ENCODE assay signal across 33 mouse cellular contexts in genomic region chr16:56867591-56867990, GRCm38 (mm10). TPM values are rescaled to one million over a fixed set of nuclear protein-coding genes. Genes with fewer than 3 reads are reported as not detected.
DNase-seq lines count a peak whose midpoint lies in the region; ATAC-seq and TF ChIP-seq lines count a peak whose summit lies in the region.
"Had no signal": no experiment of that assay in that cellular context is flagged by ENCODE, and none has a peak within 500 bp of the region (broad histone marks: within the 10 kb centered on the region; RNA-seq: fewer than 3 reads in every experiment).

No protein-coding gene starts in this region.

- H3K36me3 ChIP-seq in forebrain, postnatal 0 days (ENCODE audit: insufficient read depth): no peaks in the 10 kb centered on the region
- H3K36me3 ChIP-seq in forebrain, embryonic 12.5 days (replicated peaks): no peaks in the 10 kb centered on the region
- no peaks in the 10 kb centered on the region for H3K36me3 ChIP-seq in ES-Bruce4 (ENCODE audit: control insufficient read depth, insufficient read depth, low read length, poor library complexity, severe bottlenecking)
- H3K36me3 ChIP-seq: embryonic facial prominence, embryonic 13.5 days; forebrain, embryonic 10.5 days; heart, embryonic 10.5 days; heart, embryonic 15.5 days; hindbrain, embryonic 12.5 days; limb, embryonic 13.5 days; midbrain, embryonic 10.5 days; midbrain, embryonic 15.5 days; neural tube, embryonic 15.5 days had no signal

- H3K27ac ChIP-seq in forebrain, postnatal 0 days (ENCODE audit: low read depth, low read length): no peak overlapping the region
- H3K27ac ChIP-seq in forebrain, embryonic 12.5 days: no peak overlapping the region
- no peak overlapping the region for H3K27ac ChIP-seq in layer of hippocampus, adult 2 months
- 0 out of 2 replicates have a peak overlapping the region, but pooled peaks have one; percentile 20 for H3K27ac ChIP-seq in ES-Bruce4 (ENCODE audit: insufficient read depth, low read length)
- H3K27ac ChIP-seq: embryonic facial prominence, embryonic 13.5 days; forebrain, embryonic 10.5 days; heart, embryonic 10.5 days; heart, embryonic 15.5 days; hindbrain, embryonic 12.5 days; hindbrain, postnatal 0 days; limb, embryonic 13.5 days; midbrain, embryonic 10.5 days; midbrain, embryonic 15.5 days; neural tube, embryonic 15.5 days had no signal

- H3K4me1 ChIP-seq in forebrain, postnatal 0 days (ENCODE audit: insufficient read depth): no peaks in the 10 kb centered on the region
- no peaks in the 10 kb centered on the region for H3K4me1 ChIP-seq in forebrain, embryonic 12.5 days
- peaks cover 2% of the 10 kb centered on the region for H3K4me1 ChIP-seq in ES-Bruce4 (ENCODE audit: control insufficient read depth, insufficient read depth, low read length)
- H3K4me1 ChIP-seq: embryonic facial prominence, embryonic 13.5 days; forebrain, embryonic 10.5 days; heart, embryonic 10.5 days; heart, embryonic 15.5 days; hindbrain, embryonic 12.5 days; limb, embryonic 13.5 days; midbrain, embryonic 10.5 days; midbrain, embryonic 15.5 days; neural tube, embryonic 15.5 days had no signal

- H3K9me3 ChIP-seq in forebrain, postnatal 0 days (ENCODE audit: low read length): no peaks in the 10 kb centered on the region
- no peaks in the 10 kb centered on the region for H3K9me3 ChIP-seq in forebrain, embryonic 12.5 days
- H3K9me3 ChIP-seq in ES-Bruce4 (replicated peaks; ENCODE audit: control insufficient read depth, insufficient read depth, low read length, poor library complexity, severe bottlenecking): no peaks in the 10 kb centered on the region
- H3K9me3 ChIP-seq: embryonic facial prominence, embryonic 13.5 days; forebrain, embryonic 10.5 days; heart, embryonic 10.5 days; heart, embryonic 15.5 days; hindbrain, embryonic 12.5 days; limb, embryonic 13.5 days; midbrain, embryonic 10.5 days; midbrain, embryonic 15.5 days; neural tube, embryonic 15.5 days had no signal

- H3K27me3 ChIP-seq in forebrain, postnatal 0 days (ENCODE audit: insufficient read depth, low read length): no peaks in the 10 kb centered on the region
- no peaks in the 10 kb centered on the region for H3K27me3 ChIP-seq in forebrain, embryonic 12.5 days
- H3K27me3 ChIP-seq in ES-Bruce4 (ENCODE audit: control insufficient read depth, insufficient read depth, low read length, poor library complexity, severe bottlenecking): no peaks in the 10 kb centered on the region; the same call in 1 of the 2 replicates
- H3K27me3 ChIP-seq: embryonic facial prominence, embryonic 13.5 days; heart, embryonic 15.5 days; hindbrain, embryonic 12.5 days; limb, embryonic 13.5 days; midbrain, embryonic 15.5 days; neural tube, embryonic 15.5 days had no signal

- no peak for TF ChIP-seq CTCF in forebrain, postnatal 0 days (IDR thresholded peaks at IDR 0.05; ENCODE audit: low read depth)
- TF ChIP-seq CTCF in layer of hippocampus, adult 2 months (conservative IDR thresholded peaks at IDR 0.05): no peak
- no peak for TF ChIP-seq CTCF in ES-Bruce4 (IDR thresholded peaks at IDR 0.05; ENCODE audit: low read depth, low read length)

- 56% methylated on average over 4 of the region's 4 CpGs for WGBS in forebrain, postnatal 0 days
- 85% methylated on average over 4 of the region's 4 CpGs for WGBS in forebrain, embryonic 12.5 days

- DNase-seq in forebrain, postnatal 0 days: no peak
- peak; percentile 18 to 27 for DNase-seq in layer of hippocampus, adult 2 months (ENCODE audit: low spot score in 2 of 2)
- DNase-seq in layer of hippocampus, postnatal 25 days (ENCODE audit: extremely low spot score in 1 of 2, low spot score in 1 of 2): no peak
- peak; percentile 12 for DNase-seq in layer of hippocampus, adult 9-10 months (ENCODE audit: low spot score)
- DNase-seq in thymus, postnatal 10 days (ENCODE audit: low spot score in 2 of 2): no peak
- no peak for DNase-seq in frontal cortex, postnatal 36 days (ENCODE audit: low spot score in 2 of 2)
- DNase-seq: adrenal gland, postnatal 14 days; cerebellum, adult 18-20 months; cerebellum, postnatal 10 days; gastrocnemius, postnatal 25 days; heart, adult 11 months; heart, postnatal 36 days; retina, postnatal 1 day; right cerebral cortex, postnatal 14 days; thymus, adult 18-20 months; thymus, postnatal 36 days had no signal

- no peak overlapping the region for H3K4me3 ChIP-seq in forebrain, postnatal 0 days (ENCODE audit: low read depth, low read length)
- H3K4me3 ChIP-seq in forebrain, embryonic 12.5 days (replicated peaks): no peak overlapping the region
- no peak overlapping the region for H3K4me3 ChIP-seq in layer of hippocampus, adult 2 months
- H3K4me3 ChIP-seq in ES-Bruce4 (ENCODE audit: low read depth, low read length): no peak overlapping the region
- H3K4me3 ChIP-seq: embryonic facial prominence, embryonic 13.5 days; forebrain, embryonic 10.5 days; heart, embryonic 10.5 days; heart, embryonic 15.5 days; hindbrain, embryonic 12.5 days; limb, embryonic 13.5 days; midbrain, embryonic 10.5 days; midbrain, embryonic 15.5 days; neural tube, embryonic 15.5 days had no signal

- ATAC-seq in forebrain, postnatal 0 days: peak; percentile 78; the same call in 1 of the 2 replicates
- no peak for ATAC-seq in forebrain, embryonic 12.5 days (ENCODE audit: low FRiP score)
- ATAC-seq: hindbrain, postnatal 0 days; intestine, embryonic 16.5 days; midbrain, embryonic 15.5 days; Patski had no signal

- no peak overlapping the region for H3K4me2 ChIP-seq in forebrain, postnatal 0 days (ENCODE audit: low read depth)
- H3K4me2 ChIP-seq in forebrain, embryonic 12.5 days: no peak overlapping the region
- H3K4me2 ChIP-seq: embryonic facial prominence, embryonic 13.5 days; heart, embryonic 15.5 days; hindbrain, embryonic 12.5 days; limb, embryonic 13.5 days; liver, embryonic 11.5 days; midbrain, embryonic 15.5 days; neural tube, embryonic 15.5 days had no signal

- H3K9ac ChIP-seq in forebrain, postnatal 0 days: no peak overlapping the region
- no peak overlapping the region for H3K9ac ChIP-seq in forebrain, embryonic 12.5 days
- no peak overlapping the region for H3K9ac ChIP-seq in ES-Bruce4 (ENCODE audit: low read depth, poor library complexity, severe bottlenecking)
- H3K9ac ChIP-seq: embryonic facial prominence, embryonic 13.5 days; heart, embryonic 15.5 days; hindbrain, embryonic 12.5 days; limb, embryonic 13.5 days; midbrain, embryonic 15.5 days; neural tube, embryonic 15.5 days had no signal

- TF ChIP-seq POLR2A in ES-Bruce4 (IDR thresholded peaks at IDR 0.05; ENCODE audit: insufficient read depth, low read length): no peak

- no peak for TF ChIP-seq EP300 in ES-Bruce4 (IDR thresholded peaks at IDR 0.05; ENCODE audit: insufficient read depth, low read depth, low read length)

RNA-seq across cellular contexts. Expression of gene Tmem45a, which starts 18.4 kb away (rescaled TPM):
- 1.5 and 3.0 TPM in 2 replicates for total RNA-seq in forebrain, postnatal 0 days (2014; rRNA removed)
- polyA plus RNA-seq in forebrain, postnatal 0 days (2015; fragmentation: Nextera tagmentation; extraction: Ambion mirVana): 3.8 and 4.0 TPM in 2 replicates
- polyA plus RNA-seq in forebrain, embryonic 12.5 days (2016; fragmentation: Nextera tagmentation; extraction: Ambion mirVana): 5.6 and 5.9 TPM in 2 replicates
- total RNA-seq in layer of hippocampus, adult 2 months (2021): under 1 TPM; 0.38 to 0.64 TPM
- total RNA-seq in layer of hippocampus, postnatal 25 days (2021): under 1 TPM; 0.61 to 0.69 TPM
- 7.8 and 9.7 TPM in 2 replicates for polyA plus RNA-seq in ES-Bruce4 (2011; ENCODE audit: insufficient read depth, insufficient read length, low read depth, missing spikeins)
- total RNA-seq: common myeloid progenitor, adult 5-6 weeks; MEL had no signal
- polyA plus RNA-seq: Patski had no signal

Comparison
In these comparisons a context has a peak if more than half of its experiments do, and no peak if none do; other contexts are left out.
1. DNase-seq: peak in layer of hippocampus, adult 2 months (2 of 2) and layer of hippocampus, adult 9-10 months (single experiment); none in forebrain, postnatal 0 days (single experiment), layer of hippocampus, postnatal 25 days (0 of 2), thymus, postnatal 10 days (0 of 2) and frontal cortex, postnatal 36 days (0 of 2).